Mouse (Mus musculus) large intestine, adult 2 months (tissue): ENCODE data around the gene Fam186a. TPM values are rescaled to one million over a fixed set of nuclear protein-coding genes. Genes with fewer than 3 reads are reported as not detected.

Source experiments
- DNase-seq: peaks from one replicate; pipeline ENCODE4 v3.0.0-alpha.2; 2012; ENCODE audit warnings: low read depth, low spot score
- WGBS: fragments of 180-500 bp; shearing (Covaris S2); methylation state at CpG from one replicate; pipeline ENCODE4 v1.1.7; 2018; 5-methylcytosine and 5-hydroxymethylcytosine counted together
- polyA plus RNA-seq: library from polyadenylated mRNA; depleted of rRNA; stranded (reverse); fragments of >200 nt; gene quantifications from 2 replicates; pipeline ENCODE4 v1.2.3, GENCODE M21; 2012; rRNA removed

The Fam186a gene
- polyA plus RNA-seq, 1 experiment = not detected

GRCm38 (mm10) chr15:99884038-99884437, 82.8 kb downstream of the Fam186a start:
- no peak for DNase-seq
- WGBS = 87% methylated on average over 12 of the region's 12 CpGs

GRCm38 (mm10) chr15:99878541-99878940, 88.3 kb downstream of the Fam186a start:
- WGBS = 79% methylated on average over 5 of the region's 5 CpGs
- no peak for DNase-seq

GRCm38 (mm10) chr15:99875334-99875869, 91.5 kb downstream of the Fam186a start, which contains the start of gene Lima1:
Gene Lima1 (minus strand): TSS chr15:99875456.
- WGBS = under 1% methylated on average over 38 of the region's 38 CpGs
- no peak for DNase-seq

GRCm38 (mm10) chr15:99874612-99875333, 92.1 kb downstream of the Fam186a start:
- no peak for DNase-seq

GRCm38 (mm10) chr15:99872543-99872942, 94.3 kb downstream of the Fam186a start:
- 66% methylated on average over 3 of the region's 3 CpGs for WGBS
- DNase-seq = no peak

More at GRCm38 (mm10) chr15:99874612-99875333, 92.1 kb downstream of the Fam186a start:
- WGBS = 1% methylated on average over 30 of the region's 30 CpGs

Other genes with a start within 250 kb of the Fam186a start
- gene Gpd1, start 249.5 kb downstream of the Fam186a start, polyA plus RNA-seq = 116 and 180 TPM in 2 replicates
- 246 and 278 TPM in 2 replicates for gene Cox14, start 241.4 kb downstream of the Fam186a start, polyA plus RNA-seq
- 13.9 and 15.6 TPM in 2 replicates for gene Cers5, start 194.2 kb downstream of the Fam186a start, polyA plus RNA-seq
- gene Lima1, start 91.6 kb downstream of the Fam186a start, polyA plus RNA-seq = 42.8 and 81.9 TPM in 2 replicates
- 23.8 and 53.8 TPM in 2 replicates for gene Larp4, start 3.0 kb upstream of the Fam186a start, polyA plus RNA-seq
- gene Dip2b, start 71.6 kb upstream of the Fam186a start, polyA plus RNA-seq = 5.8 and 9.4 TPM in 2 replicates